Mouse (Mus musculus) embryonic facial prominence, embryonic 14.5 days (tissue): Measurements from ENCODE around the gene Lcor. TPM values are rescaled to one million over a fixed set of nuclear protein-coding genes. Genes with fewer than 3 reads are reported as not detected.

Source experiments
- ATAC-seq: fragments of 200-750 bp; cut with Nextera tagmentation; 2 replicates; pipeline ENCODE4 v1.8.0; 2017; ENCODE audit warnings: low read depth, moderate number of reproducible peaks, moderate TSS enrichment
- DNase-seq: peaks from one replicate; pipeline ENCODE4 v3.0.0-alpha.2; 2015; ENCODE audit warnings: low spot score
- H3K27ac ChIP-seq: fragments of 300-500 bp; sonication (generic); replicated peaks from 2 replicates; pipeline ENCODE4 v1.5.1; 2014; ENCODE audit warnings: low read depth, mild to moderate bottlenecking, low read length, moderate library complexity
- H3K27me3 ChIP-seq: fragments of 300-500 bp; sonication (generic); replicated peaks from 2 replicates; pipeline ENCODE4 v1.6.1; 2014; ENCODE audit warnings: low read length; ENCODE audit not compliant: control insufficient read depth, insufficient read depth
- H3K36me3 ChIP-seq: fragments of 300-500 bp; sonication (generic); 2 replicates; pipeline ENCODE4 v1.6.1; 2014; ENCODE audit warnings: low read length, mixed read lengths; ENCODE audit not compliant: control insufficient read depth, insufficient read depth
- H3K4me1 ChIP-seq: fragments of 300-500 bp; sonication (generic); 2 replicates; pipeline ENCODE4 v1.6.1; 2014; ENCODE audit warnings: antibody characterized with exemption, low read length; ENCODE audit not compliant: control insufficient read depth, insufficient read depth
- H3K4me2 ChIP-seq: fragments of 300-500 bp; sonication (generic); 2 replicates; pipeline ENCODE4 v1.6.1; 2014; ENCODE audit warnings: low read depth, mild to moderate bottlenecking, low read length, moderate library complexity, mixed read lengths
- H3K4me3 ChIP-seq: fragments of 300-500 bp; sonication (generic); 2 replicates; pipeline ENCODE4 v1.5.1; 2014; ENCODE audit warnings: low read depth, mild to moderate bottlenecking, low read length
- H3K9ac ChIP-seq: fragments of 300-500 bp; sonication (generic); 2 replicates; pipeline ENCODE4 v1.6.1; 2014; ENCODE audit warnings: low read depth, mild to moderate bottlenecking, low read length, moderate library complexity, mixed read lengths
- H3K9me3 ChIP-seq: fragments of 300-500 bp; sonication (generic); 2 replicates; pipeline ENCODE4 v1.6.1; 2016; ENCODE audit warnings: low read length; ENCODE audit not compliant: control insufficient read depth
- WGBS: fragments of 180-500 bp; shearing (Covaris S2); extraction: QIAGEN DNeasy Blood & Tissue Kit; methylation state at CpG from one replicate; pipeline ENCODE4 v1.1.7; 2014; 5-methylcytosine and 5-hydroxymethylcytosine counted together
- polyA plus RNA-seq: library from polyadenylated mRNA; unstranded; fragments of >200 nt; fragmentation: Nextera tagmentation; extraction: Ambion mirVana; gene quantifications from 2 replicates; pipeline ENCODE4 v1.2.1, GENCODE M21; 2014

The Lcor gene
- polyA plus RNA-seq, 1 experiment from 2014 or later, result 9.7 TPM

DNA sequence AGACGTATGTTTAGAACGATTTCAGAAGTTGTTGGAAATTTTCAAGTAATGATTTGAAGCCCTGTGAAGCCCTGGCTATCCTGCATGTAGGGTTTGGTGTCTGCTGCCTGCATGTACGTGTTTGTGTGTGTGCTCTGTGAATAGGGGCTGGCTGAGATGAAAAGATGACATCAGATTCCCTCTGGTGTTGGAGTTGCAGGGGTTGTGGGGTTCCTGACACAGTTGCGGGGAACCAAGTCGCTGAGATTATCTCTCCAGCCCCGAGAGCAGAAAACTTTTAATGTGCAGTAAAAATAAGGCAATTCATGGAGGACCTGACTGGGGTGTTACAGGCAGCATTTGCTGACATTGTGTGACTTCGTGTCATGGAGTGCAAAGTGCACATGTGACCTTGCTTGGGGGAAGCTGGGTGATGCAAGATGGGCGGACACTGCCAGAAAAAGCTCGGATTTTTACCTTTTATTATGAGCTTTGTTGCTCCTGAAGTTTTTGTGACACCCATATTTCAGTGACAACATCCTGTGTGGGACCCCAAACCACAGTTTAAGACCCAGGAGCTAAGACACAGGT is 20.2 kb upstream of the Lcor start:
- Histone ChIP-seq H3K27ac (no peak overlapping the region), H3K4me1 (no peaks in the 10 kb centered on the region), H3K9ac (no peak overlapping the region), H3K4me2 (no peak overlapping the region), H3K4me3 (no peak overlapping the region), H3K9me3 (no peaks in the 10 kb centered on the region), H3K36me3 (no peaks in the 10 kb centered on the region), H3K27me3 (no peaks in the 10 kb centered on the region)
- DNase-seq (no peak), ATAC-seq (no peak)
- WGBS, result 81% methylated on average over 9 of the region's 9 CpGs

DNA sequence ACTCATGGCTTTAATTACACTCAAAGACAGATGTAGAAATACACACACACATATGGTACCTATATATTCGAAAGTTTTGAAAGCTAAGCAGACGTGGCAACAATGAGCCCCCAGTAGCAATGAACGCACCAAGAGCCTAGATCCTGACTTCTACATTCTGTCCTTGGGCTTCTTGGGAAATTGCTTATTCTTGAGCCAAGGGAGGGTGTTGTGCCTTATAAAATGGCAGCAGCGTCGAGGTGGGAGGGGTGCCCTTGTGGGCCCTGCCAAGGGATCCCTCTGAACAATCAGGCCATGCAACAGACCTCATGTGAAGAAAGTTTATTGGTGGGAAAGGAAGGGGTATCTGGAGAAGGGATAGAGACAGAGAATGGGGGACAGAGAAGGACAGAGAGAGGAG is 18.6 kb upstream of the Lcor start:
- no peak for DNase-seq
- H3K4me1 ChIP-seq, result no peaks in the 10 kb centered on the region
- no peak overlapping the region for H3K4me2 ChIP-seq
- ATAC-seq, result no peak
- no peak overlapping the region for H3K27ac ChIP-seq
- H3K9ac ChIP-seq, result no peak overlapping the region
- no peaks in the 10 kb centered on the region for H3K36me3 ChIP-seq
- no peaks in the 10 kb centered on the region for H3K27me3 ChIP-seq
- WGBS, result 73% methylated on average over 5 of the region's 5 CpGs
- no peaks in the 10 kb centered on the region for H3K9me3 ChIP-seq
- H3K4me3 ChIP-seq, result no peak overlapping the region

DNA sequence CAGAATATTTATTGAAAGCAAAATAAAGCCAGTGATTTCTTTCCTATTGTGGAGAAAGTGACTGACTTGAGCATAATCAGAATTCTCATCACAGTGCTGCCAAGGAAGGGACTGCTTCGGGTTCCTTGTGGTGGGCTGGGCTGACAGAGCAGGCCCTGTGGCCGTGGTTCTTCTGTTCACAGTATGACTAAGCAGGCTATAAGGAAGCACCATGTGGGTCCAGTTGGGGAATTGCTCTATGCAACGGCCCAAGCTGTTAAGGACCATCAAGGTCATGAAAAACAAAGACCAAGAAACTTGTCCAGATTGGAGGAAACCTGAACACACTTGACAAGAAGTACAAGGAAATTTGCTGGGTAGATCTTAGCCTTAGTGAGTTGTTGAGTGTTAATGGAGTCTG is 16.0 kb upstream of the Lcor start:
- Histone ChIP-seq H3K36me3 (no peaks in the 10 kb centered on the region), H3K9ac (no peak overlapping the region), H3K27me3 (no peaks in the 10 kb centered on the region), H3K27ac (no peak overlapping the region), H3K4me2 (no peak overlapping the region), H3K4me1 (no peaks in the 10 kb centered on the region), H3K4me3 (no peak overlapping the region), H3K9me3 (no peaks in the 10 kb centered on the region)
- ATAC-seq (no peak), DNase-seq (no peak)
- 84% methylated on average over 3 of the region's 3 CpGs for WGBS

- no peak for ATAC-seq
- Histone ChIP-seq H3K4me1 (no peaks in the 10 kb centered on the region), H3K27ac (no peak overlapping the region), H3K4me3 (no peak overlapping the region), H3K27me3 (no peaks in the 10 kb centered on the region), H3K4me2 (no peak overlapping the region), H3K36me3 (no peaks in the 10 kb centered on the region), H3K9me3 (no peaks in the 10 kb centered on the region), H3K9ac (no peak overlapping the region)
- DNase-seq, result no peak
- 87% methylated on average over 7 of the region's 7 CpGs for WGBS
Observed at GRCm38 (mm10) chr19:41473566-41474135, 8.8 kb upstream of the Lcor start.

DNA sequence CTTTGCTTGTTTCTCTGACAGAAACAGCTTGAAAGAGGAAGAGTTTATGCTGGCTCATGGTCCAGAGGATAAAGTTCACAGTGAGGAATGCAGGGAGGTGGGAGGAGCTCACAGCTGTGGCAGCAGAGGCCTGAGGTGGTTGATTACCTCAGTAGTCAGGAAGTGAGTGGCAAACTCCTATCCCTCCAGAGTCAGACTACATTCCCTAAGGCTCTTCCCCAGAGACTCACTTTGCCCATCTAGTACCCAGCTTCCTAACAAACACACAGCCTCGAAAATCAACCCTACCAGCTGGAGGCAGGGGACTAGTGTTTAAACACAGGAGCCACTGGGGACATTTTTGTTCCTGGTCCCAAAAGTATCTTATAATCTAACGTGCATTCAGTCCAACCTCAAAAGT is 7.5 kb upstream of the Lcor start:
- Histone ChIP-seq H3K4me3 (no peak overlapping the region), H3K4me2 (no peak overlapping the region), H3K9ac (no peak overlapping the region), H3K36me3 (no peaks in the 10 kb centered on the region), H3K27ac (no peak overlapping the region), H3K4me1 (no peaks in the 10 kb centered on the region), H3K27me3 (no peaks in the 10 kb centered on the region), H3K9me3 (no peaks in the 10 kb centered on the region)
- WGBS, result 48% methylated on average over 2 of the region's 2 CpGs
- ATAC-seq (no peak), DNase-seq (peak; percentile 13)

- Histone ChIP-seq H3K9ac (no peak overlapping the region), H3K27ac (no peak overlapping the region), H3K27me3 (no peaks in the 10 kb centered on the region), H3K36me3 (no peaks in the 10 kb centered on the region), H3K4me2 (no peak overlapping the region), H3K4me1 (no peaks in the 10 kb centered on the region), H3K9me3 (no peaks in the 10 kb centered on the region), H3K4me3 (no peak overlapping the region)
- no peak for DNase-seq
- no peak for ATAC-seq
- WGBS, result 60% methylated on average over 3 of the region's 3 CpGs
Observed at GRCm38 (mm10) chr19:41476530-41477249, 5.7 kb upstream of the Lcor start.

GRCm38 (mm10) chr19:41481030-41481886 is 1.2 kb upstream of the Lcor start:
- no peaks in the 10 kb centered on the region for H3K27me3 ChIP-seq
- ATAC-seq (no peak), DNase-seq (peak; percentile 67)
- 8% methylated on average over 15 of the region's 15 CpGs for WGBS
- H3K4me1 ChIP-seq, result peaks cover 7% of the 10 kb centered on the region
- H3K4me2 ChIP-seq, result peak overlapping the region; percentile 65
- no peak overlapping the region for H3K9ac ChIP-seq
- peak overlapping the region; percentile 95; the same call in 1 of the 2 replicates for H3K4me3 ChIP-seq
- no peaks in the 10 kb centered on the region for H3K36me3 ChIP-seq
- H3K9me3 ChIP-seq, result no peaks in the 10 kb centered on the region
- peak overlapping the region; percentile 96; the same call in 1 of the 2 replicates for H3K27ac ChIP-seq

- Histone ChIP-seq H3K9ac (peak overlapping the region; percentile 90), H3K36me3 (no peaks in the 10 kb centered on the region), H3K4me2 (peak overlapping the region; percentile 65), H3K4me1 (peaks cover 12% of the 10 kb centered on the region), H3K9me3 (no peaks in the 10 kb centered on the region), H3K27me3 (no peaks in the 10 kb centered on the region), H3K27ac (peak overlapping the region; percentile 96), H3K4me3 (peak overlapping the region; percentile 95)
- 4% methylated on average over 6 of the region's 6 CpGs for WGBS
- DNase-seq, result no peak
- no peak for ATAC-seq
Observed at GRCm38 (mm10) chr19:41481887-41482189, 599 bp upstream of the Lcor start.
